Mouse (Mus musculus) right cerebral cortex, postnatal 25 days (tissue): ENCODE measurements around the gene Col1a1.
"Not testable (repeated sequence)": the region's sequence is repeated elsewhere in the genome, so short reads cannot be mapped to it uniquely, and the experiment has no call there.

Experiments used
- DNase-seq: peaks from one replicate; pipeline ENCODE4 v3.0.0; 2022

Col1a1 gene

DNA sequence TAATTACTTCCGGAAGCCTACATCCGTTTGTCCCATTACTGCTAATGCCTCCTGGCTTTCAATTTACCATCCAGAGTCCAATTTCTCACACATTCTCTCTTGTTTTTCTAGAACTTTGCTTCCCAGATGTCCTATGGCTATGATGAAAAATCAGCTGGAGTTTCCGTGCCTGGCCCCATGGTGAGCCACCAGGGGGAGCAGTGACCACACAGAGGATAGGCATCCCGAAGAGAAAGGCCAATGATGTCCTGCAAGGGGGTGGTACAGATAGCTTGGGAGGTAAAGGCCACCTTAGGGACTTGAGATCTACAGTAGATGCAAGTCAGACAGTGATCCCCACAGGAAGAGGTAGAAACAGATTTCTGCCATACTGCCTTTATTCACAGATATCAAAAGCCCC, 3.3 kb downstream of the Col1a1 start:
- DNase-seq: peak; percentile 65

DNA sequence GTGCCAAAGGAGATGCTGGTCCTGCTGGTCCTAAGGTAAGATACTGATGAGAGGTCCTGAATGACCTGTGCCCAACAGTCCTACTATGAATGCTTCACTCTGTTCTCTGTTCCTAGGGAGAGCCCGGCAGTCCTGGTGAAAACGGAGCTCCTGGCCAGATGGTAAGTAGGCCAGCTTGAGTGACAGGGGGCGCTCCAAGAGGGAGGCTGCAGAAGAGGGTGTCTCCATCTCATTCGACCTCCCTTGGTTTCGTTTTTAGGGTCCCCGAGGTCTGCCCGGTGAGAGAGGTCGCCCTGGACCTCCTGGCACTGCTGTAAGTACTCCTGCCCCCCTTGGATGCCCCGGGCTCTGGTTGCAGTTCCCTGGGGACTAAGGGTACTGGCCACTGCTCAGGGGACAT, 5.1 kb downstream of the Col1a1 start:
- DNase-seq: no peak

DNA sequence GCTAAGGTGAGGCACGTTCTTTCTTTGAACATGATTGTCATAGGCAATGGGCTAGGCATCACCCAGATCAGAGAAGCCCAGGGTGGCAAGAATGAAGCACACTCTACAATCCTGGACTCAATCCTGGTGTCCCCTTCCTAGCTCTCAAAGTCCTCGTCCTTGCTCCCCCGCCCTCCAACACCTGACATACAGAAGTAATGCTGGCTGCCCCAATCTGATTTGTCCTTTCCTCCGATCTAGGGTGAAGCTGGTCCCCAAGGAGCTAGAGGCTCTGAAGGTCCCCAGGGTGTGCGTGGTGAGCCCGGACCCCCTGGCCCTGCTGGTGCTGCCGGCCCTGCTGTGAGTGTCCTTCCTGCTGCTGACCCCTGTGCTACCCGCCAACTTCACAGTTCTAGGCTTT, 5.8 kb downstream of the Col1a1 start:
- no peak for DNase-seq

DNA sequence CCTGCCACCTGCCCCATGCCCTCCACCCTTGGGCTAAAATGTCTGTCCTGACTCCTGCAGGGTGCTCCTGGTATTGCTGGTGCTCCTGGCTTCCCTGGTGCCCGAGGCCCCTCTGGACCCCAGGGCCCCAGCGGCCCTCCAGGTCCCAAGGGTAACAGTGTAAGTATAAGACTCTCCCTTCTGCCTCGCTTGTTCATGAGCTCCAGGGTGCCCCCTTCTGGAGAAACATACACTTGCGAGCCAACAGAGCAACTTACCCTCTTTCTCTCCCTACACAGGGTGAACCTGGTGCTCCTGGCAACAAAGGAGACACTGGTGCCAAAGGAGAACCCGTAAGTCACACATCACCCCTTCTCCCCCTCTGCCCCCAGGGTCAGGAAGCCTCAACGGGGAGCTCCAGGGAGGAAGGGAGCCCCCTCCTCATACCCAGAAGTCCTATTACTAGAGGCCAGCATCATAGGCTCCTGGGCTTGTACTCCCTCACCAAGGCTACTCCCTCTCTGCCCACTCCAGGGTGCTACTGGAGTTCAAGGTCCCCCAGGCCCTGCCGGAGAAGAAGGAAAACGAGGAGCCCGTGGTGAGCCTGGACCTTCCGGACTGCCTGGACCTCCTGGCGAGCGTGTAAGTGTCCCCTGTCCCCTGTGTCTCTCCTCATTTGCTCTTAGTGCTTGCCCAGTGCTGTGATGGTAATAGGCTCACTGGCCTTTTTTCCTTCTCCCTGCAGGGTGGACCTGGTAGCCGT, 6.4 kb downstream of the Col1a1 start:
- no peak for DNase-seq

DNA sequence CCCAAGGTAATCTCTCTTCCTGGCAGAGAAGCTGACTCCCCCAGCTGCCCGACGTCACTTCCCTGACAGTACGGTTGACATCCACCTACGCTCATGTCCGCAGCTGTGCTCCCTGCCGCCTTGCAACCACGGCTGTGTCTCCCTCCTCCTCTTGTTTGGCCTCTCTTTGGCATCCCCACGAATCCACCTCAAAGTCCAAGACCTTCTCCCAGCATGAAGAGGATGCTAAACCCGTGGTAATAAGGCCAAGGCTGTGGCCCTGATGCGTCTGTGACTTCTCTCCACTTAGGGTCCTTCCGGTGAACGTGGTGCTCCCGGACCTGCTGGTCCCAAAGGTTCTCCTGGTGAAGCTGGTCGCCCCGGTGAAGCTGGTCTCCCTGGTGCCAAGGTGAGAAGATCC, 7.0 kb downstream of the Col1a1 start:
- DNase-seq: no peak

DNA sequence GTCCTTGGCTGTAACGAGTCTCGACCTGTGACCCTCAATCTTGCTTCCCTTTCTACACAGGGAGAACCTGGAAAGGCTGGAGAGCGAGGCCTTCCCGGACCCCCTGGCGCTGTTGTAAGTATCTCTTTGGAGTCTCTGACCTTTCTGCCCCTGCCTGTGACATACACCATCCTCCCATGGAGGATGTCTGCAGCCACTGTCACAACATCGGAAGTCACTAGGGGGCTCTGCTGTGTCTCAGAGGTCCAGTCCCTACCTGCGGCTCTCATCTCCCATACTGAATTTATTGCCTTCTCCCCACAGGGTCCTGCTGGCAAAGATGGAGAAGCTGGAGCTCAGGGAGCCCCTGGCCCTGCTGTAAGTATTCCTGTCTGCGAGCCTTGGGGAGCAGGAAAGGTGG, 8.3 kb downstream of the Col1a1 start:
- DNase-seq: no peak

DNA sequence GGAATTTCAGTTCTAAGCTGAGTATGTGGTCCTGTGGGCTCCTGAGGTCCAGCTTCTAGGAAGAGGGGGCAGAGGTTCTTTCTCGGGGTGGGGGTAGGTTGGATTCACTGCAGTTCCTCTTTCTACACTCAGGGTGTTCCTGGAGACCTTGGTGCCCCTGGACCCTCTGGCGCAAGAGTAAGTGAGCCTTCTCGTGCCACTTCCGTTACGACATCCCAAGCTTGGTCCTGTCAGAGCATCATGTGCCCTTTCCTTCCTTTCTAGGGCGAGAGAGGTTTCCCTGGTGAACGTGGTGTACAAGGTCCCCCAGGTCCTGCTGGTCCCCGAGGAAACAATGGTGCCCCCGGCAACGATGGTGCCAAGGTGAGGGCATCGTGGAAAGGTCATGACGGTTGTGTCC, 9.2 kb downstream of the Col1a1 start:
- no peak for DNase-seq

DNA sequence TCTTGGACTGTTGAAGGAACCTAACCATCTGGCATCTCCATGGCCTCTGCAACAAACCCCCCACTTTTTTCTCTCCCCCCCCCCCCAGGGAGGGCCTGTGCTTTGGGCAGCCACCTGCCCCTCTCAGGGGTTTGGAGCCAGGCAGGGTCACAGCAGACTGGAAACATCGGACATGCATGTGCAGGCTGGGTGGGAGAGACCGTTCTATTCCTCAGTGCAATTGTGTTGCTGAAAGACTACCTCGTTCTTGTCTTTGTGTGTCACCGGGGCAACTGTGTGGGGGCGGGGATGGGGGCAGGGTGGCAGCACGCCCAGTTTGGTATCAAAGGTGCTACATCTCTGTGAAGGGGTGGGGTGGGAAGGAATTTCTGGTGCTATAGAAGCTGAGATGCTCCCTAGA, 16.1 kb downstream of the Col1a1 start:
- no peak for DNase-seq

DNA sequence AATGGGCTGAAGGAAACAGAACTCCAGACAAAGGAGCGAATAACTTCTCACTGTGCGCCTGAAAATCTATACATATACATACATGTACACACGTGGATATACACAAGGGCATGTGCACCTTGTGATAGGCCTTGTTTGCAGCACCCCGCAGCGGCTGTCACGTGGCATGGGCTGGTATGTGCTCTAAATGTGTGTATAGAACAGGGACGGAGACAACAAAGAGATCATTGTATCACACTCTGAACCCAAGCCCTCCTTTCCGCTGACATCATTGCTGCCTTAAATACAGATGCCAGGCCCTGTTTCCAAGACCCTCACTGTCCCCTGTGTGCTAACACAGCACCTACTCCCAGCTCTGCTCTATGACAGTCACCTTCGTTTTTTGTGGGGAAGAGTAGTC, 19.1 kb downstream of the Col1a1 start:
- no peak for DNase-seq

DNA sequence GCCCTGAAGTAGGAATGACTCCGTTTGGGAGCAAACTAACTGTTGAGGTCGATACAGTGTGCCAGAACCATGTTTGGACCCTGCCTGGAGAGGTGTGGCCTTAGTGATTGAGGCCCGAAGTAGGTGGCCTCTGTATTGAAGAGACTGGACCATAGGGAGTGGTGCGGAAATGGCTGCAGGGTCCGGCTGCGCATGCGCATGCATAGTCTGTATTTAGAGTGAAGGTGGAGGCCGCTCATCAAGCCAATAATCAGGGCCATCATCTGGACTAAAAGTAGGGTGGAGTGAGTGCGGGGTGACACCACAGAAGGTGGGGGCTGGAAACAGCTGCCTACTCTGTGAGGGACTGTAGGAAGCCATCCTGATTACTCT, 21.7 kb downstream of the Col1a1 start:
- no peak for DNase-seq

DNA sequence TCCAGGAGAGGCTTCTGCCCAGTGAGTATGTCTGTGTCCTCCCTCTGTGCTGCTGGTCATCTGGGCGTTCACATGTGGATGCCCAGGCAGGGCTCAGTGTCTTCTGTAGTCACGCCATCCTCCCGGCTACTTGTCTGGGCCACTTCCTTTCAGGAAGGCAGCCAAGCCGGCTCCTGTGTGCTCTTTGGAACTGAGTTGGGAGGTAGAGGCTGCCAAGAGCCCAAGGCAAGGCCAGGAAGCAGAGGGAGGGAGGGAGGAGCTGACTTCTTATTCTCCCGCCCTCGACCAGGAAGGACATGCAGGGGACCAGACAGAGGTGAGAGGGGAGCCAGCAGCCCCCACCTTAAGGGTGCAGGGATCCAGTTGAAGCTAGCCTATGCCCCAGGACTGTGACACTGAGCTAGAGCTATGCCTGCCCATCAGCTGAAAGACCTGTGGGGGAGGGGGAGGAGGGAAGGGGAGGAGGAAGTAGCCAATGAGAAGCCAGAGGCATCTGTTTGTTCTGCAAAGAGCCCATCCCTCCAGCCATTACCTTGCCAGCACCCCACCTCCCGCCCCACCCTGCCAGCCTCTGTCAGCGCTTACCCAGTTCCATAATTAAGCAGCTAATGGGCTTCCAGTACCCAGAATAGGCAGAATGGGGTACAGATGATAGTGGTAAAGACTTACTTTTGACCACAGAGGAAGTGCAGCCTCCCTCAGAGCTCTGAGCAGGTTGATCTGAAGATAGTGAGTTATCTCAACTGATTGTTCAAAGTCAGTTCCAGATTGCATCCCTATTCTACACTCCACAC, 22.2 kb downstream of the Col1a1 start:
- DNase-seq: peak; percentile 29

DNA sequence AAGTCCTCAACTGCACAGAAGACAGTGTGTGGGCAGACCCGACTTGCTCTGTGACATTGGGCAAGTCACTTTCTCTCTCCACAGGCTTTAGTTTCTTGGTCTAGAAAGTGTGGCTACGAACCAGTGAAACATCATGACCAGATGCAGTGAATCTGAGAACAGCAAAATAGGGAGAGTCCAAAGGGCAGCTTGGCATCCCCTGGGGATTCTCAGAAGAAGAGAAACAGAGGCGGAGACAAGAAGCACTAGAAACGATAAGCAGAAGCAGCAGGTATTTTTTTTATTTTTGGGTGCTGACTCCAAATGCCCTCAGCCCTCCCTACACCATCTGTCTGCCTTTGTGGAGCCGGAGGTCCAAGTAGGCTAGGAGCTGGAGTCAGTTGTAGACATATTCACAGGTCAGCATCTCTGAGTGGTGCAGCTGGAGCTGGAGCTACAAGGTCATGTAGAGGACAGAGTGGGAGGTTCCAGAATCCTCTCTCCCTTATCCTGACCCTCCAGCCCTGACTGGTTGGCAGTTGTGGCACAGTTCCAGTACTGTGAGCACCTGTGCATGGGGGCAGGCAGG, 26.6 kb downstream of the Col1a1 start:
- no peak for DNase-seq

DNA sequence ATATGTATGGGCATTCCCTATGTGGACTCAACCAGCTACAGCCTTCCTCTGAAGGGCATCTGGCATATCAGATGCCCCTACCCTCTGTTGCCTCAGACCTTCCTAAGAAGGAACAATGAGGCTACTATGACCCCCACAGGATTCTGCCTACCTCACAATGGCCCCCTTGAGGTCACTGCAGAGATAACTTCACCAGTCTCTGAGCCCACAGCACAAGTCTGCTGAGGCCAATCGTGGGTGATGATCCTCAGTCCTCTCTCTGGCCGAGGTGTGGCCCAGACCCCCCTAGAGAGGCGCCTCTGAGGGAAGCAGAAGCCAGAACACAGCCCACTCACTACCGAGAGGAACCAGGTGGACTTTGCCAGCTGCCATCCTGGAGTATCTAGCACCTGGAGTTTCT, 31.4 kb downstream of the Col1a1 start, which contains the start of gene Hils1:
Gene Hils1, plus strand, starts transcription at position 175 of the 400 bp plus-strand sequence.
- no peak for DNase-seq

DNA sequence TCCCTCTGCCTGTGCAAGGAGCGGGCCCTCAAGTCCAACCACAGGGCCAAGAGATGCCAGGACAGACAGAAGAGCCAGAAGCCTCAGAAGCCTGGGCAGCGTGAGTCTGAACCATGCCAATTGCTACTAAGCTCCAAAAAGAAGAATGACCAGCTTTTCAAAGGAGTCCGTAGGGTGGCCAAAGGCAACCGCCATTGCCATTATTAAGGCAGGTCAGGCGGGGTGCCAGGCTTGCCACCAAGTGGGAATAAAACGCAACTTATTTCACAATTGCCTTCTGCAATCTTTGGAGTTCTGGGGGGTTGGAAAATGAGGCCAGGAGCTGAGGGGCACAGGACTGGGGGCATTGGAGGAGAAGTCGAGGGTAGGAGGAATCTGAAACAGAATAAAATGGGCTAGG, 32.2 kb downstream of the Col1a1 start:
- no peak for DNase-seq

DNA sequence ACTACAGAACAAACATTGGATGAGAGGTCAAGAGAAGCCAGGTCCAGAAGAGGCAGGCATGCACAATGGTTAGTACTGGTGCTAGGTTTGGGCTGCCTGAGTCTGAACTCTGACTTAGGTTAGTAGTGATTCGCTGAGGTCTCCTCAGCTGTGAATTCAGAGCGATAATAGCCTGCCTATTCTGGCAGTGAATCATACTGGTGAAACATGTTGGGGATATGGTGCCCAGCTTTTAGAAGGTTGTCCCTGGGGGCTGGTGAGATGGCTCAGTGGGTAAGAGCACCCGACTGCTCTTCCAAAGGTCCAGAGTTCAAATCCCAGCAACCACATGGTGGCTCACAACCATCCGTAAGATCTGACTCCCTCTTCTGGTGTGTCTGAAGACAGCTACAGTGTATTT, 33.7 kb downstream of the Col1a1 start:
- DNase-seq: not testable (repeated sequence)

DNA sequence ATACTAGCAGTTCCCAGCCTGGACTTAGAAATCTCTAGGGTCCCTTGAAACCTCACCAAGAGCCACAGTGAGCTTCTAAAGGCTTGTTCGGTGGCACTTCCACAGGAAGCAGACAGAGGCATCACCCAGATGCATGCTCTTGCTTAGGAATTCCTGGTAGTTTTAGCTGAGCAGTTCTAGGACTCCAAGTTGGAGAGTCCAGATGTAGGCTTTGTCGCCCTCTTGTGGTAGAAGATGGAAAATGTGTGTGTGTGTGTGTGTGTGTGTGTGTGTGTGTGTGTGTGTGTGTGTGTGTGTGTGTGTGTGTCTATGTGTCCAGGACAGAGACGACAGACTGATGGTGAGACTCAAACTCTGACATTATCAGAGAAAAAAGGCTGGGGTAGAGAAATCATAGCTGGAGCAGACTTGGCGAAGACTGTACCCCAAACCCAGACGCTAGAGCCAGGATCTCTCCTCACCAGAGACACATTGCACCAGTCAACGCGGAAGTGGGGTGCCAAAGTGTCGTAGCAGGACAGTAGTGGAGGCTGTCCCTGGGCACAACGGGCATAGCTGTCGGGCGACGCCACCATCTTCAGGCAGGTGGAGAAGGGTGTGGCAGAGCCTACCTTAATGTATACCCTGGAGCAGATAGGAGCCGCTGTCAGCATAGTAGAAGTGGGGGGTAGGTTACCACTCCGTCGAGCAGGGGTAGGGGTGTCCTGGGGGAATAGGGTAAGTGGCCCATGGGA, 34.4 kb downstream of the Col1a1 start:
- DNase-seq: peak; percentile 70

DNA sequence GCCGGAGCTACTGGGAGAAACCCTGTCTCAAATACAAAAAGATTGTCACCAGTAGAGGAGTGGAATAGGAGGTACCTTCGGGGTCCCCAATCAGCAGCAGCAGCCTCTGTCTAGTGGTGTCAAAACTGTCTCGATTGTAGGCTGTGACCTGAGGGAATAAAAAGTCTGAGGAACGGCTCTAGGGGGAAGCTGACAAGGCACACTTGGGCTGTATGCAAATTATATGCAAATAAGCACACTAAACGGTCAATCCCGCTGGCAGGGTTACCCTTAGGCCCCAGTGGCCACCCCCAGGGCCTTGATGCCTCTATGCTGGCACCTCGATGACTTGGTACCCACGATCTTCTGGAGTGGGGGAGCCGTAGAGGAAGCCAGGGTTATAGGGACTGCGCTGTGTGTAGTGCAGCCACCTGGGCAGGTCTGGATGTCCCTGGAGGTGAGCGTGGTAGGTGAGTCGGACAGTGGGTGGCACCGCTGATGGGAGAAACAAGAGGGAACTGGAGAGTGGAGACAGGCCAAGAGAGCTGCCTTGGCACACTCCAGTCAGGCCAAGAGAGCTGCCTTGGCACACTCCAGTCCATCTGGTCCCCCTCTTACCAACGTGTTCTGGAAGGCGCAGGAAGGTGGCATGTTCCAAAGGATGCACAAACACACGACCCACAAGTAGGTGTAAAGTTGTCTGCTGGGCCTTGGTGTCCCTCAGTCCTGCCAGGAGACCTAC, 36.0 kb downstream of the Col1a1 start:
- no peak for DNase-seq

DNA sequence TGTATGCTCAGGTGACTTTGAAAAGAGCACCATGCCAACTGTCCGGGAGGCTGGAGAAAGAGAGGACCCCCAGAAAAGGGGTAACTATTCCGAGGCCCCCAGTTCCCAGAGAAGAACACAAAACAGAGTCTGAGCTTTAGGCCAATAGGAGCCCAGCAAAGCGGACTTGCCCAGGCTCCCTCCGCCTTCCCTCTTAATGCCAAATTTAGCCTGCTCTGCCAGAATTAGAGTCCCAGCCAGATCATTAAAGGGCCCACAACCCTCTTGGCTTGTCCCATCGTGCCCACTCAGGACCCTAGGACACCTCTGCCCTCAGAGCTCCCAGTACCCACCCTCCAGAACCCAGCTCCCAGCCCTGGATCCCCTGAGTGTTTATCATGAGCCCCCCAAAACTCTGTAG, 36.9 kb downstream of the Col1a1 start:
- DNase-seq: no peak

DNA sequence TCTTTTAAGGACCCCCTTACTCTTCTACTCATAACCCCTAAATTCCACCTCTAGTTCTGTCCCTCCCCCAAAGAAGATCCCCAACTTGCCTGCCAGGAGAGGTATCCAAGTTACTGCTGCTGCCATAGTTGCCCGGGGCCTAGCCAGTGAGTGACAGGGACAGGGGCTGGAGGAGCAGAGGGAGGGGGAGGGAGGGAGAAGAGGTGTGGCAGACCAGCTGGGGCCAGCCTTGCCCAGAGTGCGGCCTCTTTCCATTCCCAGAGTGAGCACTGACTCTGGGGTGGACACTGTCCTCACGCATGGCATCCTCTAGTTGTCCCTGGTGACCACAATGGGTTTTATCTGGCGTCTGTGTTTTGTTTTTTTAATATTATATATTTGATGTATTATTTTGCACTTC, 37.3 kb downstream of the Col1a1 start:
- DNase-seq: no peak

DNA sequence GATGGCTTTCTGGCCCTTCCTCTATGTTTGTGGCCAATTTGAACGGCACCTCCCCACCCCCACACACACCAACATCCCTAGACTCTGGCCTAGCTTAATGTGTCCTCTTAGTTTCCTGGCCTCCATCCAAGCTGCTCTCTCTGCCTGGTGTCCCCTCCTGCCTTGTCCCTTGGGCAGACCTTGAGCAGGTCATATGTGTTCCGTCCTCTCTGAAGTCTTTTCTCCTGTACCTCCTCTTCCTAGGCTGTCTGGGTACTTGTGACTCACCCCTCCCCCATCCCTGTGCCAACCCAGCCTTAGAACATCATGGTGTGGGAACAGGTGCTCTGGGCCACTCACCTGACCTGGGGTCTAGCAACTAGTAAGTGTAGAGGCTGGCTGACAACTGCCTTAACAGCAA, 38.9 kb downstream of the Col1a1 start:
- DNase-seq: no peak

DNA sequence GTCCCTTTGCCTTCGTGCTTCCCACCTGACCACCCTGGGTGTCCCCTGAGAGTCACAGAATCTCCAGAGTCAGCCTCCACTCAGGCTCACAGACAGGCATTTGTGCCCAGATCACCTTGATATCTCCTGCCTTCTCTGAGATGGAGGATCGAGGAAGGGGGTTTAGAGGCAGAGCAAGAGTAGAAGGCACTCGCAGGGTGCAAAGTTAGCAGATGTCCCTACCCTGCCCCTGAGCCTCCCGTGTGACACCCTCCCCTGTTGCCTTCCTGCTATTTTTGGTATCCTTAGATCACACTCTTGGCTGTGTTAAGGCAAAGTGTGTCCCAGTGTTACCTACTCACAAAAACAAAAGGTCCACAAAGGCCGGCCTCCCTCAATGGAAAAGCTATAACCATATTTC, 40.2 kb downstream of the Col1a1 start, which contains the start of gene Sgca:
Gene Sgca, minus strand, starts transcription at position 129 of the 400 bp plus-strand sequence.
- DNase-seq: no peak

DNA sequence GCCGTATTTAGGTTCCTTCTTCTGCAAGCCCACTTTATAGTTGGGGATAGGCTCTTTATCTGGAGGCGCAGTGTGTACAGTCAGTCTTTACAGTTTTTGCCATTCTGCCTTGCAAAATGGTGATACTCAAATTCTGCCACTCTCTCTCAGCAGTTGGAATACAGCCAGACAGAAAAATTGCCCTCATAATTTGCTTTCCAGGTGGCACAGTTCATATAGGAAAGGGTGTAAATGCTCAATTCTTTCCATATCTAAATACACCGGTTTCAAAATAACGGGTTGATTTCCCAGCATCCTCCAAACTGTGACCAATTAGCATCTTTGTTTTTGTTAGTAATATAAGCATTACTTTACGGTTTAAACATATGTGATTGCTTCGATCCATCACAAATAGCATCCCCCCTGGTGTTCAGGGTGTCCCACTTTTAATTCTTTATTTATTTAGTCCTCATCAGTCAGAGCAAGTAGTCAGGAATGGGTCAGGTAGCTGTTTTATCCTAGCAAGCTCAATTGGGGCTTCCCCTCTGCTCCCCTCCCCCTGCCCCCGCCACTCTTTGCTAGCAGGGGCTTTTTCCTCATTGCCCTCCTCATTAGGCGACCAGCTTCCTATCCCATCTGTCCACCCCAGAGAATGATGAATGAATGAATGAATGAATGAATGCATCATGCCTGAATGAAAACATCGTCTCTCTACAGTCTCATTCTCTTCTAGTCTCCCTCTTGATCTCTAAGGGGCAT, 42.3 kb downstream of the Col1a1 start:
- no peak for DNase-seq
